Mouse (Mus musculus): Measurements from ENCODE around the gene Grhpr. TPM values are rescaled to one million over a fixed set of nuclear protein-coding genes. Genes with fewer than 3 reads are reported as not detected.
"Not testable (repeated sequence)": the region's sequence is repeated elsewhere in the genome, so short reads cannot be mapped to it uniquely, and the experiment has no call there.

Grhpr gene
- 83.5 and 85.2 TPM in 2 replicates for polyA plus RNA-seq (2015; fragmentation: Nextera tagmentation; extraction: Ambion mirVana)

- Histone ChIP-seq H3K4me3 (peak within 1 kb of the TSS; percentile 77), H3K27ac (peak within 1 kb of the TSS; percentile 89), H3K9ac (peak within 1 kb of the TSS; percentile 86), H3K9me3 (replicated peaks) (no peaks in the 10 kb centered on the region), H3K36me3 (peaks cover 21% of the 10 kb centered on the region), H3K27me3 (no peaks in the 10 kb centered on the region), H3K4me1 (replicated peaks) (peaks cover 37% of the 10 kb centered on the region), H3K4me2 (peak within 1 kb of the TSS; percentile 84)
- under 1% methylated on average over 40 of the region's 40 CpGs for WGBS
- peak; percentile 92 for ATAC-seq (replicated peaks; ENCODE audit: insufficient number of reproducible peaks, insufficient read depth, low FRiP score, low read depth)
Measured at GRCm38 (mm10) chr4:44981280-44981973, at the start of gene Grhpr. Gene Grhpr, plus strand, starts transcription at chr4:44981395.

GRCm38 (mm10) chr4:44931732-44932131, 49.5 kb upstream of the Grhpr start:
- H3K9me3 ChIP-seq (replicated peaks) = no peaks in the 10 kb centered on the region

GRCm38 (mm10) chr4:44938359-44939340, 42.5 kb upstream of the Grhpr start:
- Histone ChIP-seq H3K4me1 (replicated peaks) (no peaks in the 10 kb centered on the region), H3K27ac (no peak overlapping the region), H3K36me3 (peaks cover 5% of the 10 kb centered on the region; the same call in 1 of the 2 replicates), H3K4me3 (no peak overlapping the region), H3K4me2 (no peak overlapping the region), H3K9me3 (replicated peaks) (no peaks in the 10 kb centered on the region), H3K9ac (no peak overlapping the region), H3K27me3 (no peaks in the 10 kb centered on the region)
- no peak for ATAC-seq (replicated peaks; ENCODE audit: insufficient number of reproducible peaks, insufficient read depth, low FRiP score, low read depth)
- 73% methylated on average over 8 of the region's 8 CpGs for WGBS

More at GRCm38 (mm10) chr4:44931732-44932131, 49.5 kb upstream of the Grhpr start:
- H3K36me3 ChIP-seq = peaks cover 48% of the 10 kb centered on the region; the same call in 1 of the 2 replicates
- H3K4me2 ChIP-seq = no peak overlapping the region
- WGBS = 91% methylated on average over 6 of the region's 6 CpGs
- no peak for ATAC-seq (replicated peaks; ENCODE audit: insufficient number of reproducible peaks, insufficient read depth, low FRiP score, low read depth)
- H3K27ac ChIP-seq = no peak overlapping the region
- no peaks in the 10 kb centered on the region for H3K27me3 ChIP-seq
- no peak overlapping the region for H3K4me3 ChIP-seq
- H3K9ac ChIP-seq = no peak overlapping the region
- H3K4me1 ChIP-seq (replicated peaks) = no peaks in the 10 kb centered on the region

- Histone ChIP-seq H3K27ac (no peak overlapping the region), H3K4me2 (no peak overlapping the region), H3K4me1 (replicated peaks) (no peaks in the 10 kb centered on the region), H3K27me3 (no peaks in the 10 kb centered on the region), H3K9me3 (replicated peaks) (no peaks in the 10 kb centered on the region), H3K4me3 (no peak overlapping the region), H3K9ac (no peak overlapping the region), H3K36me3 (no peaks in the 10 kb centered on the region)
- no peak for ATAC-seq (replicated peaks; ENCODE audit: insufficient number of reproducible peaks, insufficient read depth, low FRiP score, low read depth)
- 81% methylated on average over 14 of the region's 14 CpGs for whole genome bisulfite sequencing
Measured at GRCm38 (mm10) chr4:44939576-44940249, 41.5 kb upstream of the Grhpr start.

GRCm38 (mm10) chr4:44940286-44940685, 40.9 kb upstream of the Grhpr start:
- H3K4me3 ChIP-seq = no peak overlapping the region
- no peak overlapping the region for H3K27ac ChIP-seq
- H3K4me1 ChIP-seq (replicated peaks) = no peaks in the 10 kb centered on the region
- H3K27me3 ChIP-seq = no peaks in the 10 kb centered on the region
- no peaks in the 10 kb centered on the region for H3K9me3 ChIP-seq (replicated peaks)
- no peak overlapping the region for H3K9ac ChIP-seq
- H3K36me3 ChIP-seq = no peaks in the 10 kb centered on the region
- no peak for ATAC-seq (replicated peaks; ENCODE audit: insufficient number of reproducible peaks, insufficient read depth, low FRiP score, low read depth)
- H3K4me2 ChIP-seq = no peak overlapping the region
- WGBS = 67% methylated on average over 9 of the region's 9 CpGs

GRCm38 (mm10) chr4:44942237-44942636, 39.0 kb upstream of the Grhpr start:
- H3K9ac ChIP-seq = no peak overlapping the region
- no peaks in the 10 kb centered on the region for H3K4me1 ChIP-seq (replicated peaks)
- H3K36me3 ChIP-seq = no peaks in the 10 kb centered on the region
- 60% methylated on average over 1 of the region's 1 CpGs for WGBS
- ATAC-seq (replicated peaks; ENCODE audit: insufficient number of reproducible peaks, insufficient read depth, low FRiP score, low read depth) = no peak
- no peak overlapping the region for H3K4me2 ChIP-seq
- no peaks in the 10 kb centered on the region for H3K9me3 ChIP-seq (replicated peaks)
- no peak overlapping the region for H3K27ac ChIP-seq
- H3K27me3 ChIP-seq = no peaks in the 10 kb centered on the region
- no peak overlapping the region for H3K4me3 ChIP-seq

GRCm38 (mm10) chr4:44943480-44943879, 37.7 kb upstream of the Grhpr start:
- Histone ChIP-seq H3K9ac (no peak overlapping the region), H3K4me1 (replicated peaks) (no peaks in the 10 kb centered on the region), H3K27me3 (no peaks in the 10 kb centered on the region), H3K9me3 (replicated peaks) (no peaks in the 10 kb centered on the region), H3K4me2 (no peak overlapping the region), H3K27ac (no peak overlapping the region), H3K36me3 (no peaks in the 10 kb centered on the region), H3K4me3 (no peak overlapping the region)
- 83% methylated on average over 6 of the region's 6 CpGs for WGBS
- ATAC-seq (replicated peaks; ENCODE audit: insufficient number of reproducible peaks, insufficient read depth, low FRiP score, low read depth) = no peak

GRCm38 (mm10) chr4:44944426-44945075, 36.6 kb upstream of the Grhpr start:
- 75% methylated on average over 10 of the region's 10 CpGs for WGBS
- no peak overlapping the region for H3K4me3 ChIP-seq
- H3K36me3 ChIP-seq = no peaks in the 10 kb centered on the region
- H3K9me3 ChIP-seq (replicated peaks) = no peaks in the 10 kb centered on the region
- ATAC-seq (replicated peaks; ENCODE audit: insufficient number of reproducible peaks, insufficient read depth, low FRiP score, low read depth) = no peak
- H3K4me1 ChIP-seq (replicated peaks) = no peaks in the 10 kb centered on the region
- no peaks in the 10 kb centered on the region for H3K27me3 ChIP-seq
- H3K27ac ChIP-seq = no peak overlapping the region
- no peak overlapping the region for H3K4me2 ChIP-seq
- H3K9ac ChIP-seq = no peak overlapping the region

- H3K27me3 ChIP-seq; ATAC-seq (replicated peaks; ENCODE audit: insufficient number of reproducible peaks, insufficient read depth, low FRiP score, low read depth); H3K27ac ChIP-seq; H3K9ac ChIP-seq; H3K9me3 ChIP-seq (replicated peaks); H3K4me3 ChIP-seq; H3K36me3 ChIP-seq; H3K4me1 ChIP-seq (replicated peaks); H3K4me2 ChIP-seq: not testable (repeated sequence)
- WGBS = 91% methylated on average over 2 of the region's 2 CpGs
Measured at GRCm38 (mm10) chr4:44946126-44946525, 35.1 kb upstream of the Grhpr start.

GRCm38 (mm10) chr4:44947464-44947863, 33.7 kb upstream of the Grhpr start:
- no peak for ATAC-seq (replicated peaks; ENCODE audit: insufficient number of reproducible peaks, insufficient read depth, low FRiP score, low read depth)
- Histone ChIP-seq H3K4me3 (no peak overlapping the region), H3K4me2 (no peak overlapping the region), H3K36me3 (no peaks in the 10 kb centered on the region), H3K27me3 (no peaks in the 10 kb centered on the region), H3K9ac (no peak overlapping the region), H3K27ac (no peak overlapping the region), H3K4me1 (replicated peaks) (no peaks in the 10 kb centered on the region), H3K9me3 (replicated peaks) (no peaks in the 10 kb centered on the region)
- WGBS = 84% methylated on average over 5 of the region's 5 CpGs

GRCm38 (mm10) chr4:44948314-44948713, 32.9 kb upstream of the Grhpr start:
- H3K27ac ChIP-seq = no peak overlapping the region
- no peaks in the 10 kb centered on the region for H3K27me3 ChIP-seq
- H3K9me3 ChIP-seq (replicated peaks) = no peaks in the 10 kb centered on the region
- H3K4me1 ChIP-seq (replicated peaks) = no peaks in the 10 kb centered on the region
- no peaks in the 10 kb centered on the region for H3K36me3 ChIP-seq
- no peak overlapping the region for H3K9ac ChIP-seq
- 81% methylated on average over 1 of the region's 1 CpGs for WGBS
- H3K4me3 ChIP-seq = no peak overlapping the region
- H3K4me2 ChIP-seq = no peak overlapping the region
- ATAC-seq (replicated peaks; ENCODE audit: insufficient number of reproducible peaks, insufficient read depth, low FRiP score, low read depth) = no peak
